Mouse (Mus musculus) MN1 (cell line): ENCODE results near the gene Gm136.
"Not testable (repeated sequence)": the region's sequence is repeated elsewhere in the genome, so short reads cannot be mapped to it uniquely, and the experiment has no call there.

Source experiments
- DNase-seq: peaks from one replicate; pipeline ENCODE4 v3.0.0-alpha.2; 2016; ENCODE audit warnings: low spot score

The Gm136 gene

DNA sequence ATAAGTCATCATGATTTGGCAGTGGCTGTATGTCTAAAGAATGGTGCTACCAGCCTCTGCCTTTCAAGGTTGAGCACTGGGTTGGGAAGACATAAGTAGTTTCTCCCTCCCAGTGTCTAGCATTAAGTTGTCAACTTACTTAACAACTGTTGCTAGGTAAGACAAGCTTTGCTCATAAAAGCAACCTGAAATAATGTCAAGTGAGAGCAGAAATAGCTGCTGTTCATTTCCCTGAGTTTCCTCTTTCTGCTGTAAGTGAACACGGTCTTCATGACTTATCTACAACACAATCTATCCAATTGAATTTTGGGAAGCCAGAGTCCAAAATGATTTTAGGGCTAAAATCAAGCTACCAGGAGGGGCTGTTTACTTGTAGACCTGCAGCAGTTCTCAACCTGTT lies at the start of gene Gm136:
Gene Gm136, minus strand, starts transcription at position 101 of the 400 bp plus-strand sequence.
- no peak for DNase-seq

- no peak for DNase-seq
Measured at GRCm38 (mm10) chr4:34801166-34802034, 45.3 kb upstream of the Gm136 start.

DNA sequence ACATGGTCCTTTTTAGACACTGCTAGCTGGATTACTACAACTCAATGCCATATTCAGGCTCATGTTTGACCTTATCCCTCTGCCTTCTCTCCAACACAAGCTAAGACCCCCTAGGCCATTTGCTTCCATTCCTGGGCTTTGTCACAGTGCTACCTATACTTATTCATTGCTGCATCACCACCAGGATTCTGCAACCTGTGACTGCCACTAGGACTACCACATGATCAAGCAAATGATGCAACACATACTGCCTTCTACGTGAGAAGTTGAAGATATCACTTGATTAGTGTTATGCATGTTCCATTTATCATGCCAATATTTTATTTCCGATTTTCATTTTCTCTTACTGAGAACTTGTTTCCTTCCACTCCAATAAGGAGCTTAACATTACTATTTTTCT lies 41.9 kb upstream of the Gm136 start:
- no peak for DNase-seq

- DNase-seq: no peak
Measured at GRCm38 (mm10) chr4:34797294-34797983, 41.4 kb upstream of the Gm136 start.

DNA sequence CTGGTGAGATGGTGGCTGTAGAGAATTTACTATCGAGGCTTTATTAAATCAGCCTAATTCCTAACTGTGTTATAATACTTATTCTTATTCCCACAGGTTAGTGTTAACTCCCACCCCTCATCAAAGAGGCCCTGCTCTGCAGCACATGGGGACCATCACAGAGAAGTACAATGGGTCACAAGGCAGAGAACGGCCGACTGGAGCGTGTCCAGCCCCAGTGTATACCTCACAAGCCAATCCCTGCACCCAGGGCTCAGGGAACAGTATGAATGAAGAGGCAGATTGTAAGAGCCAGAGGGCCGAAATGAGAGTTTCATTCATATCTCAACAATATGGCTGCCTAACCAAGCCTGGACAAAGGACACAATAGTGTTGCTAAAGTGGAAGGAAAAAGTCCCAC lies 40.2 kb upstream of the Gm136 start:
- DNase-seq: no peak

DNA sequence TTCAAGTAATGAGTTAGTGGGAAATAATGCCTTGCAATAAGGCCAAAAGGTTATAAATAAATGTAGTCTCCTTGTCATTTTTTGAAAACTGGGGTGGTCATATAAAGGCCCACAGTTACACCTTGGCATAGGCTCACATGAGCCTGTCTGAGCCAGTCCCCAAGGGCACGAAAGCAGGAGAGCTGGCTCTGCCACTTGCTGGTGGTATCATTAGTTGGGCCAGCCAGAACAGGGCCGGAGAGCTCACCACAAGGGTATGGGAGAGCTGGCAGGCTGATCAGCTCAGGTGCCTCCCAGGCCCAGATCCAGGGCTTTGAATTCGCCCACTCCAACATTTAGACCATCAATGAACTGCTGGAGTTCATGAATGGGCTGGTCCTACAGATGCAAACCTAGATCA lies 30.4 kb upstream of the Gm136 start:
- DNase-seq: no peak

DNA sequence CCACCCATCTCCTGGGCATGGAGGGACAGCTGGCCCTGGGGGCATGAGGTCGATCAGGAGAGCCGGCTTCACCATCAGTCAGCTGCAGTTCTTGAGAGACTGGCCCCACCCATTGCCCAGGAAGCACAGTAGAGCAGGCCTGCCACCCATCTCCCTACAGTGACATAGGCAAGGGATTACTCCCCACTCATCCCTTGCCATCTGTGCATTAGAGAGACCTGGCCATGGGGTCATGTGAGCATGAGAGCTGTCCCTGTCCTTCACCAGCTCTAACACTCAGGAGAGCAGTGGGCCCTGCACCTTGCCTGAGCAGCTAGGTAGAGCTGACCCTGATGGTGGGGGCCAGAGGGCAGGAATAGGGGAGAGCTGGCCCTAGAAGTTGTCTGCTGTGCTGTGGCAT lies 29.6 kb upstream of the Gm136 start:
- DNase-seq: no peak

DNA sequence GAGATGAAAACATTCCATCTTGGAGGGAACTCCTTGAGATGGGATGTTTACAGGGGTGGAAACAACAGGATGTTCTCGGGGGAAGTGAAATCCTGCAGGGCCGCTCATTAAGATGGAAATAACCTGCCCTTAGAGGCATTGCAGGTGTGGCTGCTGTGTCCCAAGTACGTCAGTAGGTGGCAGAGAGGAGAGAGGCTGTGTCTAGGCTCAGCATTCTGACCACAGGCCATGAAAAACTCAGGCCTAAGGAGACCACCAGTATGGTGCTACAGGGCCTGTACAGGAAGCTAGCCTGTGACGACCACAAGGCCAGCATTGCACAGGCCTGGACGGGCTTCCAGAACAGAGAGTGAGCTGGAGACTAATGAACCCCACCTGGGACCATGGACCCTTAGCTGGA lies 28.8 kb upstream of the Gm136 start:
- DNase-seq: no peak

- DNase-seq: no peak
Measured at GRCm38 (mm10) chr4:34782730-34783129, 26.7 kb upstream of the Gm136 start.

- peak; percentile 90 for DNase-seq
Measured at GRCm38 (mm10) chr4:34777677-34778527, 21.8 kb upstream of the Gm136 start, which contains the start of gene Smim8. Gene Smim8 (minus strand): TSS chr4:34778423.

- no peak for DNase-seq
Measured at GRCm38 (mm10) chr4:34771652-34772371, 15.7 kb upstream of the Gm136 start.

GRCm38 (mm10) chr4:34749236-34749635 lies 6.8 kb downstream of the Gm136 start:
- DNase-seq: peak; percentile 1

GRCm38 (mm10) chr4:34734461-34734860 lies 21.6 kb downstream of the Gm136 start:
- DNase-seq: no peak

- not testable (repeated sequence) for DNase-seq
Measured at GRCm38 (mm10) chr4:34733415-34733814, 22.6 kb downstream of the Gm136 start.

DNA sequence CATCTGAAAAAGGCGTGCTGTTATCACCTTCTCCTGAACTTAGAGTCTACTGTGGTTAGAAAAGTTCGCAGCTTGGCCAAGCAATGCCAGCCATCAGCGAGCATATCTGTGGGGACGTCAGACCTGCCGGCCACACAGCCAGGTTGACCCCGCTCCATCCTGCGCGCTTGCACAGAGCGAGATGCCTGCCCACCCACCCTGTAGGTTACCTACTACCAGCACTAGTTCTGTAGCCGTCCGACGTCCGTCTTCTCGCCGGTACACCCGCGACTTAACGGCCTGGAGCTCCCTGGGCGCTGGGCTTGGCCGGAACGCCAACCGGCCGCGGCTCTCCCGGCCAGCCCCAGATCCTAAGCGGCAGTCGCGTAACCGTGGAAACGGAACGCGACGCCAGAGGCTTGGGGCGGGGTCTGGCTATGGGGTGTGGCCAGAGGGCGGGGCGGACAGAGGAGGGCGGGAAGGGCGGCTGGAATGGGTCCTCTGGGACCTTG lies 26.2 kb downstream of the Gm136 start, which contains the start of gene Cfap206:
Gene Cfap206, minus strand, starts transcription at position 356 of the 491 bp plus-strand sequence.
- peak; percentile 65 for DNase-seq

DNA sequence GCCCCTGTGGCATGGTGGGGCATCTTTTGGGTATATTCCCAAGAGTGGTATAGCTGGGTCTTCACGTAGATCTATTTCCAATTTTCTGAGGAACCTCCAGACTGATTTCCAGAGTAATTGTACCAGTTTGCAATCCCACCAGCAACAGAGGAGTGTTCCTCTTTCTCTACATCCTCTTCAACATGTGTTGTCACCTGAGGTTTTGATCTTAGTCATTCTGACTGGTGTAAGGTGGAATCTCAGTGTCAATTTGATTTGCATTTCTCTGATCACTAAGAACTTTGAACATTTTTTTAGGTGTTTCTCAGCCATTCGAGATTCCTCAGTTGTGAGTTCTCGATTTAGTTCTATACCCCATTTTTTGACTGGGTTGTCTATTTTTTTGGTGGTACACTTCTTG lies 30.4 kb downstream of the Gm136 start:
- not testable (repeated sequence) for DNase-seq

DNA sequence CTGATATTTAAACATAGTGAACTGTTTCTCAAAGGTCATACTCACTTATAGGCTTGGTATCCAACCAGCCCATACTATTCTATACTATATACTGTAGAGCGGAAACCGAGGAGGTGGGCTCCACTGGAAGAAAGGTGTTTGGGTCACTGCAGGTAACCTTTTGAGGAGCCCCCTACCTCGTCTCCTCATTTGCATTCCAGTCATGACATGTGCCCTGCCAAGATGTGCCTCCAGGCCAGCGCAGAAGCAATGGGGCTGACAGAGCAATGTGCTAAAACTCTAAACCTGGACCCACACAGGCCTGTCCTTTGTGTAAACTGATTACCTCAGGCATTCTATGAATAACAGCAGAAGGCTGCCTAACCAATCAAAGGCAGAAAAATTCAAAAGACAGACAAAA lies 31.8 kb downstream of the Gm136 start:
- no peak for DNase-seq

- no peak for DNase-seq
Measured at GRCm38 (mm10) chr4:34723186-34723585, 32.9 kb downstream of the Gm136 start.

- DNase-seq: no peak
Measured at GRCm38 (mm10) chr4:34720127-34720895, 35.8 kb downstream of the Gm136 start.

DNA sequence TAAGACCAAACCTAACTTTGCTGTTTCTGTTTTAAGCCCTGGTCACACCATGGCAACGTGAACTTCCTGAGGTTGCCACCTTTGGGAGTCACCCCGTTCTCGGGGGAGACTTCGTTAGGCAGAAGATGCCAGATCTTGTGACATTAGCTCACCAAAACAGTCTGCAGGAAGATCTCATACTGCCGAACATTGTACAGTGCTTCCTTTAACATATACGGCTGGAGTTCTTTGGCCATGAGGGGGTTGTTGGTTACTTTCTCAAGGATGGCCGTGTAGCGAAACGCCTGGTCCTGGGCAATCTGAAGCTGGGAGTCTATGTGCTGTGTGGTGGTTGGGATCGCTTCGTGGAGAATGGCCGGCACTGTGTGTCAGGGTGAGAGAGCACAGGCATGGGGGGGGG lies 36.6 kb downstream of the Gm136 start:
- DNase-seq: no peak

DNA sequence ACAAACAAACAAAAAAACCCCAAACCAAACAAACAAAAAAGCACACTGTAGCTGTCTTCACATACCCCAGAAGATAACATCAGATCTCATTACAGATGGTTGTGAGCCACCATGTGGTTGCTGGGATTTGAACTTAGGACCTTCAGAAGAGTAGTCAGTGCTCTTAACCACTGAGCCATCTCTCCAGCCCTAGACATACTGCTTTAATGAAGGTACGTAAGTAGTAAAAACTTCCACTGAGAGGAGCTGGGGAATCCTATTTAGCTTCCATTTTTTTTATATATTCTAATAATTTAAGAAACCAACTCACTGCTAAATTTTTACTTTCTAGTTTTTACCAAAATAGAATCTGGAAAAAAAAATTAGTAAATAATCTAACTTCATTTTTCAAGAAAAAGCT lies 41.0 kb downstream of the Gm136 start:
- DNase-seq: no peak
